Mouse (Mus musculus) retina, embryonic 14.5 days (tissue): ENCODE results near the gene Sdhc.
A peak's percentile ranks its signal among the peaks of the same experiment; 100 is the strongest.

ENCODE experiments used
- DNase-seq: peaks from one replicate; pipeline ENCODE4 v3.0.0-alpha.2; 2015; ENCODE audit warnings: low spot score

Sdhc gene

DNA sequence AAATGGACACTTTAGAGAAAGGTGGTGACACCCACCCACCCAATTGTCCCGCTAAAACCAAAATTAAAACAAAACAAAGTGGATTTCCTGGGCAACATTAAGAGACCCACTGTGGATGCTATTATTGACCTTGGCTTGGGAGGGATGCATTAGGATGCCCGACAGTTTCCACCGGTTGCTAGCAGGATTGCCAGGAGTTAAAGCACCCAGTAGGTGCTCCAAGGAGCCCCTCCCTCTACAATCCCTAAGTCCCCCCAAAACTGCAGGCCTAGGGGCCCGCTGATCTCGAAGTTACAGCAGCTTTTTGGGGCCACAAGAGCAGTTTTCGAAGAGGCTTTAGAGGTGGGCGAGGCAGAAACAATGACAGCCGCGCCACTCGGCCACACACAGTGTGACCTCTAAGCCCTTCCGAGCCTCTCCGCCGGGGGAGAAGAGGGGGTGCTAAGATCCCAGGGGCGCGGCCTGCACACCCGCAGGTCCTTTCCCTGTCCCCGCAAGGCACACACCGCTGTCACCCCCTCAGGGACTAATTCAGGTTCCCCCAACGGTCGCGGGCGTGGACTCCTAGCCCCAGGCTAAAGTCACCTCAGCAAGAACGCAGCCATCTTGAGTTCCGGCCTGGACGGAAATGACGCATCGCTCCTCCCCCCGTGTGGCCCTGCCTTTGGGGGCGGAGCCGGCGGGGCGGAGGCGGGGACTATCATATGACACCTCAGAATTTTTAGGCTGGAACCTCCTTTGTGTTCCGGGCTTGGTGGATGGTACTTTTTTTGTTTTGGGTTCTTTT lies at the start of gene Sdhc, which contains the start of gene Mpz:
Gene Sdhc, minus strand, starts transcription at position 630 of the 787 bp plus-strand sequence.
Gene Mpz, plus strand, starts transcription at position 738 of the 787 bp plus-strand sequence.
- peak; percentile 96 for DNase-seq

GRCm38 (mm10) chr1:171199532-171199931 lies 49.1 kb upstream of the Sdhc start:
- DNase-seq: no peak

- peak; percentile 77 for DNase-seq
These were observed 45.5 kb upstream of the Sdhc start, which contains the start of gene Pcp4l1 for GRCm38 (mm10) chr1:171195887-171196397. Pcp4l1 (minus strand) TSS chr1:171196268.

DNA sequence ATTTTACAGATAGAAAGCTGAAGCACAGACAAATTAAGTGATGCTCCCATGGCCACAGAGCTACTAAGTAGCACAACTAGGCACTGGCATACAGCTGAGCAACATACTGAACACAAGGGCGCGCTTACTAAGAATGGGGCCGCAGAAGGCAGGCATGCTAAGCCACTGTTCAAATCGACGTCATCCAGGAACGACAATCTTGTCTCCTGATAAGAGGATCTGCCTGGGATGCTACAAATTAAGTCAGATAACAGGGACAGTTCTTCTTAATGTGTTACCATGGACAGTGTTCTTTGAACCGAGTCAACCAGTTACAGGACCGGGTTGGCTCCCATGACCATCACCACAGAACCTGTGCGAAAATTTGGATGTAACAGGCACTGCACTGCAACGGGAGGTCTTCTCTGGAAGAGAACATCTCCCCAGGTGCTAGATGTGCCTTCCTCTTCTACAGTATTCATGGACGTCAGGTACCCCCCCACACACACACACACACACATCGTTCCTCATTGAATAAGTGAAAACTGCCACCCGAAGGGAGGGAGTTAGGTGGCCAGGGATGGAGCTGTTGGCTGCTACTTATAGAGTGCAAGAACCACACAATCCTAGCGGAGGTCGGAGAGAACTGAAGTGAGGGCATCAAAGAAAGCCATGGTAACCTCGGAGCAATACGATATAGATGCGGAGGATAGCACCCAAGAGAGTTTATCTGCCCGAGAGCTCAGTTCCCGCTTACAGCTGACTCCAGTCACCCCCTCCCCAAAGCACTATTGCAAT lies 44.8 kb upstream of the Sdhc start:
- peak; percentile 18 for DNase-seq

DNA sequence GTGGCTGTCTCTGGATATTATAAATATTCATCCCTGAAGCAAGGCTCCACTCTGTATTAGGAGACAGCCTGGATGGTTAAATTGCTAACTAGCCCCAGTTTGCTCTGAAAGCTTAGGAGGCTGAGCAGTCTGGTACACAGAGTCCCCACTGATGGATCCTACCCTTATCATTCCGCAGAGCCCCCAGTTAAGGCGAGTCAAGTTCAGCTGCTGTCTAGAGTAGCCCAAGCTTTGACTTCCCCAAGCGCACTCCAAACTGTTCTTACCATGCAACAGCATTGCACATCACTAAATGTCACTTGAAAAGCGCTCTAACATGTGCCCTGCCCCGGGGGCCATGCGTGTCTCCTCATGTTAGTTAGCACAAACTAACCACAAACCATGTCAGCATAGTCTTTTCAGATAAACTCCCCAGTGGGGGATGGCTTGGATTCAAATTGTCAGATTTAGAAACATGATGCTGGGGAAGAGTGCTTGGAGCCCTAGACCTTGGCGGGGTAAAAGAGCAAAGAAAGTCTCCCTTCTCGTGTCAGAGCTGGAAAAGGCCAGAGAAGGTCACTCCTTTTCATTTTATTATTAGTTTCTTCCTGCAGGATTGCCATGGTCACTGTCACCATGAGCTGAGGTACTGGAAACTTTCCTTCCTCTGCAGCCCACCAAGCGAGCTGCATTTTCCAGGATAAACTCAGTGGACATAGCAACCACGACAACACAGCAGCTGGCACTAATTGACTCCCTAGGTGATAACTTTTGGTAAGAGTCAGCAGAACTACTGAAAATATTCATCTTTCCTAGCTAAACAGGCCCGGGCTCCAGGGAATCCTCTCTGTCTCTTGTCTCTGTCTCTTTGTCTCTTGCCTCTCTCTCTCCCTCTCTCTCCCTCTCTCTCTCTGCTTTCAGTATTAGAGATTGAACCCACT lies 43.8 kb upstream of the Sdhc start:
- peak; percentile 37 for DNase-seq

DNA sequence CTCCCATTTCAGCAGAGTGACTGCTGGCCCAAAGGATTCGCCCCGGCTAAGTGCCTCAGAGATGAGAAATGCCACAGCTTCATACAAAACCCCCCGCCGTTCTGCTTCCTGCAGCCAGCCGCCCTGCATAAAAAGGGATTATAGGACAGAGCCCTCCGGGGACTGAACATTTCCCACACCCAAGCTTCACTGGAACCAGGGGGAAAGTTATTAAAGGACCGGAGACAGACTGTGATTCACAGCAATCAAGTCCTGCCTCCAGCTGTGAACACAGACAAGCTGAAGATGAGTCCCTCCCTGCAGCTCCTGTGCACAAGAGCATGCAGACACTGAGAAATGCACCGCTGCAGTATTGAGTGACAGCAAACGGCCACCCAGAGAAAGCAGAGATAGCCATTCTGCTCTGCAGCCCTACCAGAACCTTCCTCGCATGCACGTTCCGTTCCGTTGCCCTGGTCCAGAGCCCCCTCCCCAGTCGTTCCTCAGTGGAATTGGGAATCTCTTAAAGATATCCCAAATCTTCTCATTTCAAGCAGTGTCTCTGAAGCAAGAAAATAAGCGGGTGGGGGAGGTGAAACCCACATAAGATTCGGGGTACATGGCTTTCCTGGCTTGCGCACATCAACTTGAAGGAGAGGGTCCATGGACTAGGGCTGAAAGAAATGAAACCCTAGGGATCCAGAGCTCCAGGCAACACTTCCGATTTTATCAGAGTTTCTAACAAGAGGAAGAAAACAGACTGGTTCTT lies 42.9 kb upstream of the Sdhc start:
- DNase-seq: peak; percentile 47

- no peak for DNase-seq
These were observed 41.9 kb upstream of the Sdhc start for GRCm38 (mm10) chr1:171192283-171192682.

DNA sequence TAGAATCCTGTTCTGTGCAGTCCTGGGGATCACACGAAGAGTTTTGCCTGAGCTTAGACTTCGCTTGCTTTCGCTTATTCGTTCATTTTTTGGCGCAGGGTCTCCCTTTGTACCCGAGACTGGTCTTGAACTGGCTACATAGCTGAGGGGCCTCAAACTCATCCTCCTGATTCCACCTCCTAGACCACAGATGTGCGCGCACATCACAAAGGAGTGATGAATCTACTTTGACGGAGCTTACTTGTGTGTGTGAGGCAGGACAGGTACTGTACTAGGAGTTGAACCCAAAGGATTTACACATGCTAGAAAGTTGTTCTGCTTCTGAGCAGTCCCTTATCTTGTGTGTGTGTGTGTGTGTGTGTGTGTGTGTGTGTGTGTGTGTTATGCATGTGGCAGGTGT lies 40.4 kb upstream of the Sdhc start:
- DNase-seq: no peak

DNA sequence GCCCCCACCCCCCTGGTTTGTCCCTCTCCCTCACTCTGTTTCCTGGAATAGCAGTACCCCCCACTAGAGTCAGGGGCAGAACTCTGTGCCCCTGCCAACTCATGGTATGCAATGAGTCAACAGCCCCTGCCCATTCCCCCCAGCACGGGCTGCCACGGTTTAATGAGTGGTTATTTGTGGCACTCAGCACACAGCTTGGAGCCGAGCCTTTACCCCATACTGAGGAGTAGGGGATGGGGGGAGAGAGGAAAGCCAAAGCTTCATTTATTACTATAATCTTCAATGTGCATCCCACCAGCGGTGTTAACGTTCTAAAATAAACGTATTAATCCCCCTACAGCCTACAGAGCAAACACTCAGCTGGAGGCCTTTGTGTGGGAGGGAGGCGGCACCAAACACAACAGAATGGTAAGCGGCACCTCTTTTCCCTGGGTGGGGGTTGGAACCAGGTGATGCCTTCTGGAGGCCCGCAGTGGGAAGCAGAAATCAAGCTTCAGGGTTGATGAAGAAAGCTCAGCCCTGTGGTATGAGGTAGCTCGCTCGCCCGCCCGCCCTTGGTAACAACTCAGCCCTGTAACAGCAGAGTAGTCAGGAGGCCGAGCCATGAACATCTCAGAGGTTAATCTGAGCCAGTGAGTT lies 39.2 kb upstream of the Sdhc start:
- no peak for DNase-seq

DNA sequence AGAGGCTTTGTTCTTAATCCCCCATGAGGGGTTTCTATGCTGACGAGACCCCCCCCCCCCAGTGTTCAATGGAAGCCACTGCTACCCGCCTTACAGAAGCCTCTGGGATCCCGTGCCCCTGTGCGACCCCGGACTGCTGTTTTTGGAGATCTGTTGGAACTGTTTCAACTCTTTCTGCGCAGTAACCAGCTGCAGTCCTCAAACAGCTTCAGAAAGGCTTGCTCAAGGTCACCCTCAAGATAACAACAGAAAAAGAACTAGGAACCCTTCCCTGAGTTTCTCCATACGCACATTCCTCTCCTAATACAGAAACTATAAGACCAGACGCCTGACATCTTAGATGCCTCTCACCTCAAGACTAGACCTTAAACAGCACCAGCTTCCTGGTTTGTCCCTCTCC lies 38.6 kb upstream of the Sdhc start:
- no peak for DNase-seq

GRCm38 (mm10) chr1:171187851-171188700 lies 37.7 kb upstream of the Sdhc start:
- no peak for DNase-seq

DNA sequence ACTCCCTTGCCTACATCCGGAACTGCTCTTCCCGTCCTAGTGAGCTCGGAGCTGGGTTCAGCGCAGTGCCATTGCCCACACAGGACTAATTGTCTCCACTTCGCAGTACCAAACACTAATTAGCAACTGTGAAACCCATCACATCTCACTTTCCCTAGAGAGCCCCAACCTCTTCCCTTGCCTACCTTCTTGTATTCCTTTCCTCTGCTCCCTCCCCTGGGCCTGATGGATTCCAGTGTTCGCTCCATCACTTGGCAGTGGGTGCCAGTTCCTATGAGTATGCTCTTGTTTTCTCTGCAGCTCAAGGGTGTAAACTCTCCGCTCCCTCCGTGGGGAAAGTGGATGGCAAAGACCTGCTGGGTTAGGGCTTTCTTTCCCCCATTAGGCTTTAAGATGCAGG lies 35.3 kb upstream of the Sdhc start:
- DNase-seq: no peak

- no peak for DNase-seq
These were observed 33.9 kb upstream of the Sdhc start for GRCm38 (mm10) chr1:171184314-171184713.

- no peak for DNase-seq
These were observed 33.2 kb upstream of the Sdhc start for GRCm38 (mm10) chr1:171183620-171184019.

DNA sequence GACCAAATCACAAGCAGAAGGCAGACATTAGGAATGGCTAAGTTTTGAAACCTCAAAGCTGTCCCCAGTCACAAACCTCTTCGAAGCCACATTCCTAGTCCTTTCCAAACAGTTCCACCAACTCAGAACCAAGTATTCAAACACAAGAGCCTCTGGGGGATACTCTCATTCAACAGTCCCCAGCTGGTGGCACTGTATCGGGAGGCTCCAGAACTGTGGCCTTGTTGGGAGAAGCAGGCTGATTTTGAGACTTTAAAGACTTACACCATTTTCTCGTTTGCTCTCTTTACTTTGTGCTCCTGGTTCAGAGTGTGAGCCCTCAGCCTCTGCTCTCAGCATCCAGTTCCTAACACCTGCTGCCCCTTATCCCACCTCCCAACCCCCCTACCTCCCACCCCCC lies 32.6 kb upstream of the Sdhc start:
- no peak for DNase-seq

DNA sequence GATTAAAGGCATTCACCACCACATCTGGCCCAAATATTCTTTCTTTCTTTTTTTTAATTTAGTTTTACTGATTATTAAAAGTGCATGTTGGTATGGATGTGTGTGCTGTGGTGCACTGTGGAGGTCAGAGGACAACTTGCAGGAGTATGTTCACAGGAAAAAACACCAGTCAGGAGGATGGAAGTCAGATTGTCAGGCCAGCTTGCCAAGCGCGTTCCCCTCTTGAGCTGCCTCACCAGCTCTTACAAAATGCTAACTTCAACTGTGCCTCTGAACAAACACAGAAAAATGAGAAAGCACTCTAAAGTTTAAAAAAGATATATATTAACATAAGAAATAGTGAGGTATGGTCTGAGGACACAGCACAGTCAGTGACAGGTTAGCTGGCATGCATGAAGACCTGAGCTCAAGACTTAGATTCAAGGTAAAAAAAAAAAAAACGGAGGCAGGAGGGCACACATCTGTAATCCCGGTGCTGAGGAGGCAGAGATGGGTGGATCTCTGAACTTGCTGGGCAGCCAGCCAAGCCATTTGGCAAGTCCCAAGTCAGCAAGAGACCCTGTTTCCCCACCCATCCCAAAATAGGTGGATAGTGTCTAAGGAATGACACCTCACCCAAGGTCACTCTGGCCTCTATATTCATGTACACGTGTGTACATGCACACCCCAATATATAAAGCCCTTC lies 29.2 kb upstream of the Sdhc start:
- no peak for DNase-seq

GRCm38 (mm10) chr1:171172779-171173178 lies 22.4 kb upstream of the Sdhc start:
- DNase-seq: no peak

GRCm38 (mm10) chr1:171171138-171171537 lies 20.7 kb upstream of the Sdhc start:
- DNase-seq: no peak

DNA sequence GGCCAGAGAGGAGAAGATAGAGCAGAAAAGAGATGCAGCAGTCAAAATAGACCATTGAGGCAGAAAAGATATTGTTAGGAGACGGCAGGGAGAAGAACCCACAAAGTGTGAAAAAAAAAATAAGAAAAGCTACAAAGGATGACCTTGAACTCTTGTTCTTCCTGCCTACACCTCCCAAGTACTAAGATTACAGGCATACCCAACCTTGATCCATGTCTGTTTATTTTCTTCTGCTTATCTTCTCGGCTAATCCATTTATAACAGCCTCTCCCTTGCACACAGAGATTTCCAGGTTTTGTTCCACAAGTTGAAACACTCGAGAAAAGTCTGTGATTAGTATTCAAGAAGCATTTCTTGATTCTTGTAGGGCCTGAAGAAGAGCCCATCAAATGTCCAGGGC lies 19.5 kb upstream of the Sdhc start:
- DNase-seq: no peak
